Mouse (Mus musculus) midbrain, embryonic 14.5 days (tissue): ENCODE results near the gene Akap13. TPM values are rescaled to one million over a fixed set of nuclear protein-coding genes. Genes with fewer than 3 reads are reported as not detected.
A peak's percentile ranks its signal among the peaks of the same experiment; 100 is the strongest.
"Not testable (repeated sequence)": the region's sequence is repeated elsewhere in the genome, so short reads cannot be mapped to it uniquely, and the experiment has no call there.

Experiments
- ATAC-seq: fragments of 200-750 bp; cut with Nextera tagmentation; 2 replicates; pipeline ENCODE4 v1.8.0; 2017; ENCODE audit warnings: moderate number of reproducible peaks, moderate library complexity; ENCODE audit not compliant: low FRiP score, low TSS enrichment
- DNase-seq: peaks from one replicate; pipeline ENCODE4 v3.0.0-alpha.2; 2015
- H3K27ac ChIP-seq: fragments of 300-500 bp; sonication (generic); replicated peaks from 2 replicates; pipeline ENCODE4 v1.5.1; 2014; ENCODE audit warnings: mild to moderate bottlenecking, low read depth, low read length, moderate library complexity
- H3K27me3 ChIP-seq: fragments of 300-500 bp; sonication (generic); 2 replicates; pipeline ENCODE4 v1.6.1; 2014; ENCODE audit warnings: low read length, control low read depth, mixed read lengths; ENCODE audit not compliant: control insufficient read depth, insufficient read depth
- H3K36me3 ChIP-seq: fragments of 300-500 bp; sonication (generic); 2 replicates; pipeline ENCODE4 v1.6.1; 2014; ENCODE audit warnings: low read length, control low read depth; ENCODE audit not compliant: control insufficient read depth, insufficient read depth
- H3K4me1 ChIP-seq: fragments of 300-500 bp; sonication (generic); 2 replicates; pipeline ENCODE4 v1.6.1; 2014; ENCODE audit warnings: mild to moderate bottlenecking, antibody characterized with exemption, low read length, control low read depth; ENCODE audit not compliant: control insufficient read depth, insufficient read depth
- H3K4me2 ChIP-seq: fragments of 300-500 bp; sonication (generic); 2 replicates; pipeline ENCODE4 v1.6.1; 2014; ENCODE audit warnings: mild to moderate bottlenecking, low read length, moderate library complexity
- H3K4me3 ChIP-seq: fragments of 300-500 bp; sonication (generic); replicated peaks from 2 replicates; pipeline ENCODE4 v1.5.1; 2014; ENCODE audit warnings: low read depth, low read length
- H3K9ac ChIP-seq: fragments of 300-500 bp; sonication (generic); replicated peaks from 2 replicates; pipeline ENCODE4 v1.6.1; 2014; ENCODE audit warnings: mild to moderate bottlenecking, low read length, moderate library complexity
- H3K9me3 ChIP-seq: fragments of 300-500 bp; sonication (generic); 2 replicates; pipeline ENCODE4 v1.6.1; 2016; ENCODE audit warnings: low read length, control low read depth, mixed read lengths; ENCODE audit not compliant: control insufficient read depth
- WGBS: fragments of 180-500 bp; shearing (Covaris S2); extraction: QIAGEN DNeasy Blood & Tissue Kit; methylation state at CpG from one replicate; pipeline ENCODE4 v1.1.7; 2014; 5-methylcytosine and 5-hydroxymethylcytosine counted together
- polyA plus RNA-seq: library from polyadenylated mRNA; unstranded; fragments of >200 nt; fragmentation: Nextera tagmentation; extraction: Ambion mirVana; gene quantifications from 2 replicates; pipeline ENCODE4 v1.2.1, GENCODE M21; 2014

Gene Akap13
- polyA plus RNA-seq, 1 experiment from 2014 or later, result 18.9 TPM

DNA sequence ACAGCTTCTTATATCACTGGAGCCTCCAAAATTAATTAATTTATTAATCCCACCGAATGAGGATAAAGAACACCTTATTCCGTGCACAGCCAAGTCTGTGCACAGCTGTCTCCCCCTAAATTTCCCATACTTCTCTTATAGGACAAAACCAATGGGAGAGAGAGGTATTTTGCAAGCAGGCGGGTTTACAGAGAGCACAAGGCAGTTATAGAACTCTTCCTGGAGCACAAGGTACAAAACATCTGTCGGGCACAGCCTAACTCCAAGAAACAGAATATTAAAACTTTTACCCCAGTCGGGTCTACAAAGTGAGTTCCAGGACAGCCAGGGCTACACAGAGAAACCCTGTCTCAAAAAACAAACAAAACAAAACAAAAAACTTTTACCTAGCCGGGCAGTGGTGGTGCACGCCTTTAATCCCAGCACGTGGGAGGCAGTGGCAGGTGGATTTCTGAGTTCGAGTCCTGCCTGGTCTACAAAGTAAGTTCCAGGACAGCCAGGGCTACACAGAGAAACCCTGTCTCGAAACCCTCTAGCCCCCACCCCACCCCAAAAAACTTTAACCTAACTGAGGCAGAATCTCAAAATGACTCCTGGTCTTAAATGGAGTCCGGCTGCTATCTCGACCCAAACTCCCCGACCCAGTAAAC is 326.1 kb downstream of the Akap13 start:
- no peaks in the 10 kb centered on the region for H3K27me3 ChIP-seq
- WGBS, result 8% methylated on average over 13 of the region's 13 CpGs
- H3K4me2 ChIP-seq, result peak overlapping the region; percentile 52
- H3K9ac ChIP-seq, result no peak overlapping the region; the same call in 1 of the 2 replicates
- H3K9me3 ChIP-seq, result no peaks in the 10 kb centered on the region
- DNase-seq (no peak), ATAC-seq (no peak; the same call in 1 of the 2 replicates)
- H3K4me1 ChIP-seq, result no peaks in the 10 kb centered on the region
- no peak overlapping the region for H3K27ac ChIP-seq
- H3K36me3 ChIP-seq, result no peaks in the 10 kb centered on the region
- H3K4me3 ChIP-seq, result peak overlapping the region; percentile 37

- DNase-seq, result peak; percentile 93
- Histone ChIP-seq H3K36me3 (no peaks in the 10 kb centered on the region), H3K4me1 (no peaks in the 10 kb centered on the region), H3K9me3 (no peaks in the 10 kb centered on the region), H3K4me2 (peak overlapping the region; percentile 52), H3K27me3 (no peaks in the 10 kb centered on the region), H3K9ac (no peak overlapping the region; the same call in 1 of the 2 replicates), H3K4me3 (peak overlapping the region; percentile 37), H3K27ac (no peak overlapping the region)
- ATAC-seq, result peak; percentile 93
- 12% methylated on average over 36 of the region's 36 CpGs for WGBS
Measured at GRCm38 (mm10) chr7:75781948-75782722, 326.8 kb downstream of the Akap13 start.

DNA sequence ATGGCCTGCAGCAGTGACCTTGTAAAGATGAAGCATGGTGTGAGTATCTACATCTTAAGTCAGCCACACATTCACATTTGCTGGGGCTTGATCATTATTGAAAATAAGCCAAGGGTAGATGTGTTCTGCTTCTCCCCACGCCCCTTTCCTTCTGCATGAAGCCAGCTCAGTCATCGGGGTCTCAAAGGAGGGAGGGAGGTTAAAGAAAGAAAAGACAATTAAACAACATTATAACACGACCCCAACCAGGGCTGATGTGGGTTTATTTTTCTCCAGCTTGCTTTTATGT is 327.3 kb downstream of the Akap13 start:
- ATAC-seq, result no peak
- WGBS, result 93% methylated on average over 3 of the region's 3 CpGs
- Histone ChIP-seq H3K9ac (no peak overlapping the region), H3K27me3 (no peaks in the 10 kb centered on the region), H3K9me3 (no peaks in the 10 kb centered on the region), H3K4me1 (no peaks in the 10 kb centered on the region), H3K27ac (no peak overlapping the region), H3K36me3 (no peaks in the 10 kb centered on the region), H3K4me2 (no peak overlapping the region), H3K4me3 (no peak overlapping the region)
- DNase-seq, result no peak

DNA sequence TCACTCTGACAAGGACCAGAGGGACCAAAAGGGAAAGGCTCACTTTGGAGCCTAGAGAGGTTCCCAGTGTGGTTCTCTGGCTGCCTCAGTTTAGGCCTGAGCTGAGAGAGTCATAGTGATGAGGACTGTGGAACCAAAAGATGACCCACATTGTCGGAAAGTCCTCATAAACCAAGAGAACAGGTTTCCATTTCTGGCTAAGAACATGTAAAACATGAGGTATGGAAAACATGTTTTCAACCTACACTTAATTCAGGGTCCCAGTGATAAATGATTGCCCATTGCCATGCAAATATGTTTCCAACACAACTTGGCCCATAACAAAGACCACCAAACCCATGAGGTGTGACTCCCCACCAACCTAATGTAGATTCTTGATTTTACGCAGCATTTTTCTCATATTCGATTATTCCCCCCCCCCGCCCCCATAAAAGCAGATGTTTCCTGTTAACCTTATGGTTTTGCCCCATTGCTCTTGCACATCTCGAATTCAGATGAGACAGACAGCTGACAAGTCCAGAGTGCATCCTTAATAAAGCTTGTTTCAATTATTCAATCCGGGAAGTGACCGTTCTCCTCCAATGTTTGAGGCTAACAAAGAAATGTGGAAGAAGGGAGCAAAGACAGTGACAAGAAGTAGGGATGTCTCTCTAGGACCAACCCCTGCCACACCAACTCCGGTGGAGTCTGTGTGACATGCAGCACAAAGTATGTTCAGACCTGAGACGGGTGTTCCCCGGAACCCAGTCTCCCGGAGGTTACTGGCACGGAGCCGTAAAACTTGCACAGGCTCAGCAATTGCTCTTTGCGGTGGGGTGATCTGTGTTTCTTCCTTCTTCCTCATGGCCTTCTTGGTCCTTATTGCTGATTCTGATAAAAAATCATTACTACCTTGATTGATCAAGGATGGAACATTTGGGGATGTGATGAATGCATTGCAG is 330.3 kb downstream of the Akap13 start:
- H3K9ac ChIP-seq, result no peak overlapping the region
- no peak overlapping the region for H3K27ac ChIP-seq
- no peaks in the 10 kb centered on the region for H3K36me3 ChIP-seq
- no peak for ATAC-seq
- H3K4me3 ChIP-seq, result no peak overlapping the region
- H3K27me3 ChIP-seq, result no peaks in the 10 kb centered on the region
- H3K4me1 ChIP-seq, result no peaks in the 10 kb centered on the region
- no peaks in the 10 kb centered on the region for H3K9me3 ChIP-seq
- 91% methylated on average over 14 of the region's 14 CpGs for WGBS
- no peak overlapping the region for H3K4me2 ChIP-seq
- DNase-seq, result no peak

DNA sequence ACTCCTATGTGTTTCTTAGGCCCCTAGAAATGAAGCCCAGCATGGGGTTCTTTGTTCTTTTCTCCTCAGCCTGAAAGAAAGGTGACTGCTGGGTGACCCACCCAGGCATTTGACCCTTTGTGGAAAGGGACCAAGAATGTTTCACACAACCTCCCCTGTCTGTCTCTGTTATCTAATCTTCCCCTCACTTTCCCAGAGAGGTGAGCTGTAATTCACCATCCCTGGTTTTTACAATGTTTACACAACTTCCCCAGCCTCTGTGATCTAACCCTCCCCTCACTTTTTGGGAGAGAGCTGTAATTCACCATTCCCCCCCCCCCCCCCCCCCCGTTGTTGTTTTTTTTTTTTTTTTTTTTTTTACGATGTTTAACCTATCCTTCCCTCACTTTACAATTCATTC is 331.5 kb downstream of the Akap13 start:
- 54% methylated on average over 1 of the region's 2 CpGs for WGBS
- ATAC-seq, result no peak
- no peaks in the 10 kb centered on the region for H3K9me3 ChIP-seq
- no peak for DNase-seq
- H3K36me3 ChIP-seq, result no peaks in the 10 kb centered on the region
- H3K27me3 ChIP-seq, result no peaks in the 10 kb centered on the region
- no peak overlapping the region for H3K9ac ChIP-seq
- H3K27ac ChIP-seq, result no peak overlapping the region
- no peaks in the 10 kb centered on the region for H3K4me1 ChIP-seq
- H3K4me3 ChIP-seq, result no peak overlapping the region
- no peak overlapping the region for H3K4me2 ChIP-seq

GRCm38 (mm10) chr7:75787371-75787770 is 332.0 kb downstream of the Akap13 start:
- Histone ChIP-seq H3K36me3 (no peaks in the 10 kb centered on the region), H3K4me2 (no peak overlapping the region), H3K4me1 (no peaks in the 10 kb centered on the region), H3K27me3 (no peaks in the 10 kb centered on the region), H3K9me3 (no peaks in the 10 kb centered on the region), H3K4me3 (no peak overlapping the region), H3K9ac (no peak overlapping the region), H3K27ac (no peak overlapping the region)
- ATAC-seq (no peak), DNase-seq (no peak)
- 84% methylated on average over 3 of the region's 3 CpGs for WGBS

DNA sequence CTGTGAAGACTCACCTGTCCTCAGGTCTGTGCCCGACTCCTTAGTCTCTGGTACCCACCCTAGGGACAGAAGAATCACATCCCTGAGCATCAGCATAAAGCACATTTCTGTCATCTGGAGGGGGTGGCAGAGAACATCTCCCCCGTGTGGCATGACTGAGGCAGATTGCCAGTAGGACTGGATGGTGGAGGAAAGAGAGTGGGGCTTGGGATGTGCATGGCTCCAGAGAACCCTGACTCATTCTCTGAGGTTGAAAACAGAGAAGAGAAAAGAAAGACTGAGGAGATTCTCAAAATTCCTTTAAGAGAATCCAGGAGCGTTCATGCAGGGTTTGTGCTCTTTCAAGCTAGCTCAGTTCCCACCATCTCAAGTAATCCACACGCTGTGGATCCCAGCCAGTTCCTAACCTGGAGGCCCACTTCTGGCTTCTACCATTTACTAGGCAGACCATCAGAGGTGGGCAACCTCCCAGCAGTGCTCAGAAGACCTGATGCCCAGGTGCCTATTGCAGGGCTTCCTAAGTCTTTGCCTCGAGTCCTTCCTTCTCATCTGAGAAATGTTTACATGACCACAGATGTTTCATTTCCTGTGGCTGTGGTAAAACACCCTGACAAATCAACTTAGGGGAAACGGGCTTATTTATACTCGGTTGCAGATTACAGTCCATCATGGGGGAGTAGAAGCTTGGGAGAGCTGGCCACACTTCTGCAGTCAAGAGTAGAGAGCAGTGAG is 332.9 kb downstream of the Akap13 start:
- H3K4me1 ChIP-seq, H3K27ac ChIP-seq, H3K4me2 ChIP-seq, H3K4me3 ChIP-seq, H3K9me3 ChIP-seq, H3K9ac ChIP-seq, DNase-seq, H3K27me3 ChIP-seq, H3K36me3 ChIP-seq, ATAC-seq: not testable (repeated sequence)
- 81% methylated on average over 4 of the region's 7 CpGs for WGBS

DNA sequence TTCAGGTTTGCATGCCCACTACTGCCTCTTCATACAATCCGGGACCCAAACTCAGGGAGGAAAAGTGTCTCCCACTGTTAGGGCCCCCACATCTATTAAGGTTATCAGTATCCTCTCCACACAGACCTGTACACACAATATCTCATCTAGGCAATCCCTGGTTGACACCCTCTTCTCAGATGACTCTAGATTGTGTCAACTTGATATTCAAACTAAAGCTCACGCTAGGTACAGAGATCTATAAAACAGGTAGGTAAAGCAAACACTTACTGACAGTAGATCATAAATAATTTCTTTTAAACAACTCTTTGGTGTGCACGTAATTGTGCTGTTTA is 333.4 kb downstream of the Akap13 start:
- H3K4me3 ChIP-seq, H3K4me1 ChIP-seq, H3K9ac ChIP-seq, H3K36me3 ChIP-seq, H3K4me2 ChIP-seq, ATAC-seq, H3K9me3 ChIP-seq, H3K27me3 ChIP-seq, H3K27ac ChIP-seq, DNase-seq: not testable (repeated sequence)
- WGBS, result 94% methylated on average over 3 of the region's 3 CpGs
